Mouse (Mus musculus) heart, adult 2 months (tissue): ENCODE measurements around the gene Stap1. TPM values are rescaled to one million over a fixed set of nuclear protein-coding genes. Genes with fewer than 3 reads are reported as not detected.

ENCODE experiments used
- DNase-seq, 2 experiments: peaks; one replicate each; pipeline ENCODE4 v3.0.0; 2021
- H3K27ac ChIP-seq: fragments of 200-600 bp; 2 replicates; pipeline ENCODE4 v1.8.1; 2022
- H3K27me3 ChIP-seq: fragments of 200-500 bp; 2 replicates; pipeline ENCODE4 v1.6.1; 2012; ENCODE audit warnings: mild to moderate bottlenecking, low read length, inconsistent platforms, mixed read lengths; ENCODE audit not compliant: control insufficient read depth, insufficient read depth
- H3K36me3 ChIP-seq: fragments of 200-500 bp; 2 replicates; pipeline ENCODE4 v1.6.1; 2012; ENCODE audit warnings: low read length, inconsistent platforms; ENCODE audit not compliant: control insufficient read depth, insufficient read depth
- H3K4me1 ChIP-seq: fragments of 200-500 bp; 2 replicates; pipeline ENCODE4 v1.6.1; 2011; ENCODE audit warnings: low read length; ENCODE audit not compliant: control insufficient read depth, insufficient read depth
- H3K4me3 ChIP-seq: fragments of 200-600 bp; 2 replicates; pipeline ENCODE4 v1.8.1; 2022
- H3K79me2 ChIP-seq: fragments of 200-500 bp; replicated peaks from 2 replicates; pipeline ENCODE4 v1.6.1; 2012; ENCODE audit warnings: mild to moderate bottlenecking, inconsistent platforms, low read length, moderate library complexity, mixed read lengths; ENCODE audit not compliant: control insufficient read depth, insufficient read depth
- H3K9ac ChIP-seq: fragments of 200-500 bp; 2 replicates; pipeline ENCODE4 v1.6.1; 2012; ENCODE audit warnings: low read depth, mild to moderate bottlenecking, control low read depth, inconsistent platforms, low read length, mixed read lengths
- CTCF ChIP-seq: fragments of 200-600 bp; IDR thresholded peaks from 2 replicates; pipeline ENCODE4 v1.8.1; 2022; ENCODE audit warnings: antibody characterized with exemption, mild to moderate bottlenecking, moderate library complexity
- EP300 ChIP-seq: fragments of 200-500 bp; IDR thresholded peaks from 2 replicates; pipeline ENCODE4 v1.6.1; 2011; ENCODE audit warnings: low read depth, low read length, control low read depth; ENCODE audit not compliant: insufficient read depth
- POLR2A ChIP-seq: fragments of 200-500 bp; IDR thresholded peaks from 2 replicates; pipeline ENCODE4 v1.6.1; 2011; ENCODE audit warnings: mild to moderate bottlenecking, low read depth, low read length, control low read depth; ENCODE audit not compliant: insufficient read depth
- WGBS: fragments of 180-500 bp; shearing (Covaris S2); methylation state at CpG from one replicate; pipeline ENCODE4 v1.1.7; 2018; 5-methylcytosine and 5-hydroxymethylcytosine counted together
- intact Hi-C: fragments of 180-260 bp; cut with DNase I; formaldehyde crosslinking; loops from one replicate; pipeline ENCODE4 v1.15.1; 2025
- long read RNA-seq: library from polyadenylated mRNA; stranded (forward); transcript quantifications from one replicate; pipeline ENCODE4 v2.0.0, GENCODE M21; 2021
- polyA plus RNA-seq: library from polyadenylated mRNA; depleted of rRNA; stranded (reverse); fragments of >200 nt; gene quantifications from 2 replicates; pipeline ENCODE4 v1.2.3, GENCODE M21; 2012; rRNA removed
- total RNA-seq, 2 experiments: library from RNA; stranded (reverse); gene quantifications; 2 replicates each; pipeline ENCODE4 v1.2.3; 2021

The Stap1 gene
- under 1 TPM; 0.64 to 0.68 TPM for total RNA-seq
- 0.56 and 0.57 TPM in 2 replicates for polyA plus RNA-seq
- long read RNA-seq, result 0 reads

DNA sequence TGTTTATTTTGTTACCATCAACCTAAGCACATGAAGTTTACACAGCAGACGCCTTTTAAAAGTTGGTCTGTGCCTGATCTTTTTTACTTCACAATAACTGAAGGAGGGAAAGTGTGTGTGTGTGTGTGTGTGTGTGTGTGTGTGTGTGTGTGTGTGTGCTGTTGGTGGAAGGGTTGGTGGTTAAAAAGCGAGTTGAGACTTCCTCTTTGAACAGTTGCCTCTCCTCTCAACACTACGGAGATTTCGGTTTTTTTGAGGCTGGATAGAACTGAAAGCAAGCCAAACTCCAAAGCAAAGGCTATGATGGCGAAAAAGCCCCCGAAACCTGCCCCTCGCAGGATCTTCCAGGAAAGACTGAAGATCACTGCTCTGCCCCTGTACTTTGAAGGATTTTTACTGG lies at the start of gene Stap1:
Stap1 (plus strand) TSS at position 209 of the 400 bp plus-strand sequence.
- intact Hi-C loops, result no loop called here
- H3K36me3 ChIP-seq, result no peaks in the 10 kb centered on the region
- WGBS, result 67% methylated on average over 7 of the region's 7 CpGs
- no peaks in the 10 kb centered on the region for H3K79me2 ChIP-seq
- DNase-seq, result peak in 1 of 2 experiments; percentile 32
- no peaks in the 10 kb centered on the region for H3K27me3 ChIP-seq
- H3K27ac ChIP-seq, result no peak within 1 kb of the TSS
- H3K4me3 ChIP-seq, result no peak within 1 kb of the TSS
- H3K4me1 ChIP-seq, result no peaks in the 10 kb centered on the region
- TF ChIP-seq EP300 (no peak), POLR2A (no peak), CTCF (no peak)
- no peak within 1 kb of the TSS for H3K9ac ChIP-seq

DNA sequence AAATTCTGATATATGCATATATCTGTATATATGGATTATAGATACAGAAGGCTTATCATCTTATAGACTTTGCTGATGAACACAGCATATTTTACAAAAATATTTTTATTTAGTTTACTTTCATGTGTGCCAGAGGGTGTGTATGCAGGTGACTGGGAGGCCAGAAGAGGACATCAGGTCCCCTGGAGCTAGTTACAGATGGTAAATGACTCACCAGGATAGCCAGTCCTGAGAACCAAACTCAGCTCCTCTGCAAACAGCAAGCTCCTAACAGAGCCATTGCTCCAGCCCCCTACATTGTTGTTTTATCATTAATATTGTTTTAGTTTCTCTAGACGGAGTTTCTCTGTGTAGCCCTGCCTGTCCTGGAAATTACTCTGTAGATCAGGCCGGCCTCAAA lies 41.7 kb upstream of the Stap1 start:
- Histone ChIP-seq H3K36me3 (no peaks in the 10 kb centered on the region), H3K79me2 (no peaks in the 10 kb centered on the region), H3K27me3 (no peaks in the 10 kb centered on the region), H3K4me1 (no peaks in the 10 kb centered on the region), H3K27ac (no peak overlapping the region), H3K9ac (no peak overlapping the region), H3K4me3 (no peak overlapping the region)
- no peak for DNase-seq
- WGBS, result 85% methylated on average over 2 of the region's 2 CpGs
- intact Hi-C loops, result no loop called here
- TF ChIP-seq POLR2A, result no peak
- no peak for TF ChIP-seq CTCF
- no peak for TF ChIP-seq EP300

- no peak for DNase-seq
- H3K36me3 ChIP-seq, result no peaks in the 10 kb centered on the region
- H3K27me3 ChIP-seq, result no peaks in the 10 kb centered on the region
- H3K9ac ChIP-seq, result no peak overlapping the region
- H3K27ac ChIP-seq, result no peak overlapping the region
- H3K79me2 ChIP-seq, result no peaks in the 10 kb centered on the region
- intact Hi-C loops, result no loop called here
- H3K4me3 ChIP-seq, result no peak overlapping the region
- TF ChIP-seq EP300 (no peak), CTCF (no peak), POLR2A (no peak)
- WGBS, result 74% methylated on average over 1 of the region's 1 CpGs
- no peaks in the 10 kb centered on the region; the same call in 1 of the 2 replicates for H3K4me1 ChIP-seq
Measured at GRCm38 (mm10) chr5:86063501-86063900, 8.0 kb upstream of the Stap1 start.

DNA sequence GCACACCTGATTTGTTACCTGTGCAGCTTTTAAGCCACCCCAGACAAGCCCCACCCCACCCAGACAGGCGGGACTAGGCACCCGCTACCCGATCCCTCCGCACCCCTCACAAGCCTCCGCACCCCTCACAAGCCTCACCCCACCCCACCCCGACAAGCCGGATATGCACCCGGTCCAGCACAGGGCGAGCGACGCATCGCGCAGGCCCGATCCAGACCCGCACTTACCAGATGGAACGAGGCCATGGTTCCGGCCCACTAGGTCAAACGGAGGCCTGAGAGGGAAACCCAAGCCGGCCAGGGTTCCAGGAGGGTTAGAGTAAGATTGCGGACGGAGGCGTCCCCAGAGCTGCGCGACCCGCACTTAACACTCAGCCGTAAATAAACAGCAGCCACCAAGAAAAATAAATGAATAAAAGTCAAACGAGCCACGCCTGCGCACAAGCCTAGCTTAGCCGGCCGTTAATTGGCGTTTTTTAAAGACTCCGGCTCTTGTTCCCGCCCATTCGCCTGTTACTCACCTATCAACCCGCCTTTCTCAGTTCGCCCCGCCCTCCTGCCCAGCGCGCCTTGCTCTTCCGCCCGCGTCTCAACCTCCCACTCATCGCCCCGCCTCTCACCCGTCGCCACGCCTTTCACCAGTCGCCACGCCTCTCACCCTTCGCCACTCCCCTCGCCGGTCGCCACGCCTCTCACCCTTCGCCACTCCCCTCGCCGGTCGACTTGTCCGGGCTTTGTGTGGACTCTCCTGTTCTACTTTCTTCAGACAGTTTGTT lies 6.3 kb upstream of the Stap1 start, which contains the start of gene Cenpc1:
Cenpc1 (minus strand) TSS at position 483 of the 775 bp plus-strand sequence.
- intact Hi-C loops, result loop anchor here (2.0 to 5.0 kb wide), 3 partner anchors 108 to 742 kb away; partner anchors contain the start of gene Uba6
- H3K9ac ChIP-seq, result peak within 1 kb of the TSS; percentile 65
- DNase-seq, result peak; percentile 97 to 98
- H3K27me3 ChIP-seq, result no peaks in the 10 kb centered on the region
- H3K4me1 ChIP-seq, result no peaks in the 10 kb centered on the region; the same call in 1 of the 2 replicates
- H3K79me2 ChIP-seq, result no peaks in the 10 kb centered on the region
- WGBS, result under 1% methylated on average over 60 of the region's 60 CpGs
- H3K36me3 ChIP-seq, result no peaks in the 10 kb centered on the region
- H3K27ac ChIP-seq, result peak within 1 kb of the TSS; percentile 80
- H3K4me3 ChIP-seq, result peak within 1 kb of the TSS; percentile 86
- no peak for TF ChIP-seq CTCF
- TF ChIP-seq EP300, result 0 out of 2 replicates have a peak, but pooled peaks have one; percentile 17
- peak; percentile 78 for TF ChIP-seq POLR2A

- Histone ChIP-seq H3K4me1 (no peaks in the 10 kb centered on the region; the same call in 1 of the 2 replicates), H3K27ac (peak overlapping the region; percentile 78), H3K79me2 (no peaks in the 10 kb centered on the region), H3K36me3 (no peaks in the 10 kb centered on the region), H3K4me3 (peak overlapping the region; percentile 57), H3K9ac (0 out of 2 replicates have a peak overlapping the region, but pooled peaks have one; percentile 37), H3K27me3 (no peaks in the 10 kb centered on the region)
- TF ChIP-seq EP300, result no peak
- no peak for TF ChIP-seq CTCF
- TF ChIP-seq POLR2A, result no peak
- WGBS, result under 1% methylated on average over 17 of the region's 17 CpGs
- no peak for DNase-seq
- intact Hi-C loops, result loop anchor here (2.0 to 5.0 kb wide), 4 partner anchors 57 to 741 kb away; partner anchors contain the start of gene Uba6
Measured at GRCm38 (mm10) chr5:86065876-86066550, 5.5 kb upstream of the Stap1 start.
